Mouse (Mus musculus): ENCODE measurements around the gene Dmbx1. TPM values are rescaled to one million over a fixed set of nuclear protein-coding genes. Genes with fewer than 3 reads are reported as not detected.

The Dmbx1 gene
- polyA plus RNA-seq, 1 experiment = not detected

DNA sequence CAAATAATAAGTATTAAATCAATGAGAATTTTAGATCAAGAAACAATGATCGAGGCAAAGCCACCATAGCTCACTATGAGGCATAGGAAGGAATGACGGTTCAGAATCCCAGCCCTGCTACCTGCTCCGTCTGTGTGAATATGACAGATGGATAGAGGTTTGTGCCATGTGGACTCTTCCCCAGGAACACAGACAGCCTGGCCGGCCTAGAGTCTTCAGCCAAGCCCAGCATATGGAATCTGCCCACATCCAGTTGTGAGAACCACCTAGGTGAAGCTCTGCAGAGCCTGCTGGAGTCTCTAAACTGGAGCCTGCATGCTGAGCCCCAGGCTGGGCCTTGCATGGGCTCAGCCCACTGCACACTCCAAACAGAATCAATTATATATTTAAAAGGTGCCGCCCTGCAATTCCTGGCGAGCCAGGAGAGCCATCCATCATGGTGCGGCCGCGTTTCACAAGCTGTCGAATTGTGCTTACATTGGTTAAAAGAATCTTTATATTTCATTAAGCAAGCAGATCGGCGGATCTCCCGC lies 8.1 kb downstream of the Dmbx1 start:
- TF ChIP-seq CTCF (IDR thresholded peaks at IDR 0.05; ENCODE audit: extremely low read depth, insufficient read depth, insufficient read length, insufficient replicate concordance) = no peak
- TF ChIP-seq POLR2A (IDR thresholded peaks at IDR 0.05; ENCODE audit: low read depth, low read length) = no peak
- DNase-seq (ENCODE audit: low read depth in 1 of 2, low spot score in 2 of 2) = no peak
- 65% methylated on average over 13 of the region's 13 CpGs for WGBS
- no peak overlapping the region for H3K27ac ChIP-seq (ENCODE audit: insufficient read depth, low read length)
- no peaks in the 10 kb centered on the region; the same call in 1 of the 2 replicates for H3K4me1 ChIP-seq (ENCODE audit: control insufficient read depth, insufficient read depth, insufficient read length)
- H3K36me3 ChIP-seq (ENCODE audit: control insufficient read depth, insufficient read depth, low read length) = no peaks in the 10 kb centered on the region
- H3K4me3 ChIP-seq (ENCODE audit: extremely low read depth, insufficient read depth, insufficient read length) = no peak overlapping the region
- H3K27me3 ChIP-seq (ENCODE audit: control insufficient read depth, insufficient read depth, low read length) = peaks cover 5% of the 10 kb centered on the region

DNA sequence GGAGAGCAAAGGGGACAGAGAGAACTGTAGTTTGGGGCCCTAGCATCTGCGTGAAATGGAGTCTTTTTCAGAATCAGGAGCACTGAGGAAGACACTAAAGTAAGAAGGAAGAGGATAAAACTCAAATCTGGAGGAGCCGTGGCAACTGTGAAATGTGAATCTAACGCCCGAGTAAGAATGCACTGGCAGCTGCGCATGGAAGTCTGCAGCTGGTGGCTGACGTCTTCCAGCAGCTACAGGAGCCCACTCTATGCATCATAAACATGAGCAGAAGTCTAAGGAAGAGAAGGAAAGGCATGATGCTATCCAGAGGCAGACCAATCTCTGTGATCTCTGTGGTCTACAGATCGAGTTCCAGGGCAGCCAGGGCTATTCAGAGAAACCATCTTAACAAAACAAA lies 12.1 kb downstream of the Dmbx1 start:
- no peak for DNase-seq (ENCODE audit: low read depth in 1 of 2, low spot score in 2 of 2)
- WGBS = 52% methylated on average over 7 of the region's 7 CpGs

DNA sequence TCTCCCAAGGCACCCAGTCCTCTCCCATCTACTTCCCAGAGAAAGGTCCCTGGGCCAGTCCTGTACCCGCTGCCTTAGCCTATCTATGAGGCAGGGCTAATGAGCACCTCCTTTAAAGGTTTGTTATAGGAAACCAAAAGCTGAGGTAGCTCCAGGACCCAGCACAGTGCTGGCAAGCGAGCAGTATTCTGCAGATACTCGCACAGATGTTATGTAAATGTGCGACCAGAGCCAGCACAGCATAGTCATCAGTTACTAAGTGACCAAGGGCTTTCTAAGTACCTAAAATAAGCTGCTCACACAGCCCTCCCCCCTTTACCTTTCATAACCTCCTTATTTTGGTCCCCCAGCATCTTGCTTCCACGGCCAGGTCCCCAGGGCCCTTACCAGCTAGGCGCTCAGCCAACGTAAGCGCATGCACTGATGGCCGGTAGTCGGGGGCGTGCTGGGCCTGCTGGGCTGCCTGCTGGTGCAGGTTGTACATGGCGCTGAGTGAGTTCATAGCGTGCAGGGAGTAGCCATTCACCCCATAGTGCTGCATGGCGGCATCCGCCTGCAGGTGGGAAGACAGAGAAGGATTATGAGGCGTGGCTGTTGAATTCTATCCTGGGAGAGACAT lies 16.4 kb downstream of the Dmbx1 start:
- no peaks in the 10 kb centered on the region for H3K4me1 ChIP-seq (ENCODE audit: control insufficient read depth, insufficient read depth, insufficient read length)
- DNase-seq (ENCODE audit: low read depth in 1 of 2, low spot score in 2 of 2) = no peak
- TF ChIP-seq CTCF (IDR thresholded peaks at IDR 0.05; ENCODE audit: extremely low read depth, insufficient read depth, insufficient read length, insufficient replicate concordance) = no peak
- no peak for TF ChIP-seq POLR2A (IDR thresholded peaks at IDR 0.05; ENCODE audit: low read depth, low read length)
- H3K4me3 ChIP-seq (ENCODE audit: extremely low read depth, insufficient read depth, insufficient read length) = no peak overlapping the region
- H3K27me3 ChIP-seq (ENCODE audit: control insufficient read depth, insufficient read depth, low read length) = no peaks in the 10 kb centered on the region
- WGBS = 79% methylated on average over 16 of the region's 16 CpGs
- no peaks in the 10 kb centered on the region for H3K36me3 ChIP-seq (ENCODE audit: control insufficient read depth, insufficient read depth, low read length)
- no peak overlapping the region for H3K27ac ChIP-seq (ENCODE audit: insufficient read depth, low read length)

More for the DNA sequence above, 12.1 kb downstream of the Dmbx1 start:
- no peaks in the 10 kb centered on the region for H3K4me1 ChIP-seq (ENCODE audit: control insufficient read depth, insufficient read depth, insufficient read length)
- no peaks in the 10 kb centered on the region for H3K36me3 ChIP-seq (ENCODE audit: control insufficient read depth, insufficient read depth, low read length)
- no peak overlapping the region for H3K27ac ChIP-seq (ENCODE audit: insufficient read depth, low read length)
- H3K4me3 ChIP-seq (ENCODE audit: extremely low read depth, insufficient read depth, insufficient read length) = no peak overlapping the region
- no peaks in the 10 kb centered on the region for H3K27me3 ChIP-seq (ENCODE audit: control insufficient read depth, insufficient read depth, low read length)
- TF ChIP-seq POLR2A (IDR thresholded peaks at IDR 0.05; ENCODE audit: low read depth, low read length) = no peak
- no peak for TF ChIP-seq CTCF (IDR thresholded peaks at IDR 0.05; ENCODE audit: extremely low read depth, insufficient read depth, insufficient read length, insufficient replicate concordance)

DNA sequence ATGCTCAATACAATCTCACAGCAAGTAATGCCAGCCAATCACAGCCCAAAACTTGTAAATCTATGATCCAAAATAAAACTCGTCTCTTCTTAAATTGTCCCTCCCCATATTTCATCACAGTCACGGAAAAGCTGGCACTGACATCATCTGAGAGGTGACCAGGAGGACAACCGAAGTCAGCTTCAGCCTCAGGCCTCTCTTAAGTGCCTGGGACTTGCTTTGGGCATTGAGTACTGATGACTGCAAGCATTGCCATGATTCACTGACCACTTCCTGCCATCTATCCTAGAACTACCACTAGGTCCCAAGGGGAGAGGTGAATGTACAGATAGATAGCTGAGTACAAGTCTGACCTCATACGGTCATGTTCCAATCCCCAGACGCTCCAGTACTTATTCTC lies 17.0 kb downstream of the Dmbx1 start:
- Histone ChIP-seq H3K36me3 (ENCODE audit: control insufficient read depth, insufficient read depth, low read length) (no peaks in the 10 kb centered on the region), H3K27me3 (ENCODE audit: control insufficient read depth, insufficient read depth, low read length) (0 out of 2 replicates have a peak, but pooled peaks cover 3% of the 10 kb centered on the region), H3K4me1 (ENCODE audit: control insufficient read depth, insufficient read depth, insufficient read length) (no peaks in the 10 kb centered on the region), H3K27ac (ENCODE audit: insufficient read depth, low read length) (no peak overlapping the region), H3K4me3 (ENCODE audit: extremely low read depth, insufficient read depth, insufficient read length) (no peak overlapping the region)
- no peak for DNase-seq (ENCODE audit: low read depth in 1 of 2, low spot score in 2 of 2)
- WGBS = 80% methylated on average over 5 of the region's 5 CpGs
- no peak for TF ChIP-seq CTCF (IDR thresholded peaks at IDR 0.05; ENCODE audit: extremely low read depth, insufficient read depth, insufficient read length, insufficient replicate concordance)

DNA sequence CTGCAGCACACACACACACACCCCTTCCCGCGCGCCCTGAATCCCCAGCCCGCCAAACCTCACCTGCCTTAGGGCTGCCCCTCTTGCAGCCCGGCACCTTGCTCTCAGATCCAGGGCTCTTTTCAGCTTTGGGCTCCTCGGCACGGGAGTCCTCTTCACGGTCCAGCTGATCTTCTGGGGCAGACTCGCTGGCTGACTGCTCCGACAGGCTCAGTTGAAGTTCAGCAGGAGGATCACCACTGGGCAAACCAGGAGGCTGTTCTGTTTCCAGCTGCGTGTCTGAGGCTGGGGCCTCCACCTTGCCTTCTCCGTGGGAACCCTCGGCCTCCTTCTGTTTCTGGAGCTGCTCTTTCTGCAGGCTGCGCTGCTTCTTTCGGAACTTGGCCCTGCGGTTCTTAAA lies 19.8 kb downstream of the Dmbx1 start:
- Histone ChIP-seq H3K4me3 (ENCODE audit: extremely low read depth, insufficient read depth, insufficient read length) (no peak overlapping the region), H3K36me3 (ENCODE audit: control insufficient read depth, insufficient read depth, low read length) (no peaks in the 10 kb centered on the region), H3K27me3 (ENCODE audit: control insufficient read depth, insufficient read depth, low read length) (0 out of 2 replicates have a peak, but pooled peaks cover 3% of the 10 kb centered on the region), H3K27ac (ENCODE audit: insufficient read depth, low read length) (no peak overlapping the region), H3K4me1 (ENCODE audit: control insufficient read depth, insufficient read depth, insufficient read length) (no peaks in the 10 kb centered on the region)
- TF ChIP-seq CTCF (IDR thresholded peaks at IDR 0.05; ENCODE audit: extremely low read depth, insufficient read depth, insufficient read length, insufficient replicate concordance) = no peak
- no peak for TF ChIP-seq POLR2A (IDR thresholded peaks at IDR 0.05; ENCODE audit: low read depth, low read length)
- 86% methylated on average over 16 of the region's 16 CpGs for WGBS
- DNase-seq (ENCODE audit: low read depth in 1 of 2, low spot score in 2 of 2) = no peak

DNA sequence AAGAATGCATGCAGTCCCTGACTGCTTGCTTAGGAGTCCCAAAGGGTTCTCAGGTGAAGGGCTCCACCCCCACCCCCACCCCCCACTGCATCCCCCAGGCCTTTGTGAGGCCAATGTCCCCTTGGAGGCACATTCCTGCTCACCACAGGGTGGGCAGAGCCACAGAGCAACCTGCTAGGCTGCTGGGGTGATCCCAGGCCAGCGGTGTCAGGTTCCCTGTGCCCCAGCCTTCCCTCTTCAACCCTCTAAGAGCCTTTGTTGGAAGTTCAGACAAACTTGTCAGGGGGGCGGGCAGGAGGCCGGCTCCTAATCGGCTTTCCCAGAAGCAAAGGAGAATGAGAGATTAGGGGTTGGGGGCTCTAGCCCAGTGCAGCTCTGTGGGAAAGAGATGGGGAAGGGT lies 28.1 kb downstream of the Dmbx1 start:
- H3K27ac ChIP-seq (ENCODE audit: insufficient read depth, low read length) = no peak overlapping the region
- TF ChIP-seq CTCF (IDR thresholded peaks at IDR 0.05; ENCODE audit: extremely low read depth, insufficient read depth, insufficient read length, insufficient replicate concordance) (no peak), POLR2A (IDR thresholded peaks at IDR 0.05; ENCODE audit: low read depth, low read length) (no peak)
- no peaks in the 10 kb centered on the region for H3K27me3 ChIP-seq (ENCODE audit: control insufficient read depth, insufficient read depth, low read length)
- H3K4me3 ChIP-seq (ENCODE audit: extremely low read depth, insufficient read depth, insufficient read length) = no peak overlapping the region
- DNase-seq (ENCODE audit: low read depth in 1 of 2, low spot score in 2 of 2) = no peak
- H3K4me1 ChIP-seq (ENCODE audit: control insufficient read depth, insufficient read depth, insufficient read length) = no peaks in the 10 kb centered on the region
- H3K36me3 ChIP-seq (ENCODE audit: control insufficient read depth, insufficient read depth, low read length) = no peaks in the 10 kb centered on the region
- 59% methylated on average over 4 of the region's 4 CpGs for WGBS

DNA sequence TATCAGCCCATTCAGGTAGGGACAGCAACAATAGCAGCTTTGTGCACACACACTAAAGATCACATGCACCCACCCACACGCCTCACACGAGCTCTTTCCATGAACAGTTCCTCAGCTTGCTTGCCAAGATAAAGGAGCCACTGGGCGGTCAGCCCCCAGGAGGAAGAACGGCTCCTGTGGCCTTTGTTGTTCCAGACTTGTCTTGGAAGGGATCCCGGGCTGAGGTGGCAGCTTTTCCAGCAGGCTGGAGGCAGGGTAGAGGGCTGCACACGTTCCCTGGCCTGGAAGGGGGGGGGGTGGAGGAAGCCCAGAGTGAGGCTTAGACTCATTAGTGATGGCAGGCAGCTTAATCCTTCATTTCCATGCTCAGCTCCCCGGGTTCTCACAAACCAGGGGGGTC lies 31.1 kb downstream of the Dmbx1 start:
- no peak for DNase-seq (ENCODE audit: low read depth in 1 of 2, low spot score in 2 of 2)
- no peaks in the 10 kb centered on the region for H3K4me1 ChIP-seq (ENCODE audit: control insufficient read depth, insufficient read depth, insufficient read length)
- no peak overlapping the region for H3K27ac ChIP-seq (ENCODE audit: insufficient read depth, low read length)
- WGBS = 41% methylated on average over 7 of the region's 7 CpGs
- H3K4me3 ChIP-seq (ENCODE audit: extremely low read depth, insufficient read depth, insufficient read length) = no peak overlapping the region
- H3K27me3 ChIP-seq (ENCODE audit: control insufficient read depth, insufficient read depth, low read length) = no peaks in the 10 kb centered on the region
- H3K36me3 ChIP-seq (ENCODE audit: control insufficient read depth, insufficient read depth, low read length) = no peaks in the 10 kb centered on the region
- TF ChIP-seq POLR2A (IDR thresholded peaks at IDR 0.05; ENCODE audit: low read depth, low read length) (no peak), CTCF (IDR thresholded peaks at IDR 0.05; ENCODE audit: extremely low read depth, insufficient read depth, insufficient read length, insufficient replicate concordance) (no peak)
